Mouse (Mus musculus): ENCODE measurements around the gene Xrra1.

GRCm38 (mm10) chr7:99956095-99956494, 97.2 kb downstream of the Xrra1 start:
- no peak for TF ChIP-seq CTCF (IDR thresholded peaks at IDR 0.05; ENCODE audit: control insufficient read depth, insufficient read depth, insufficient replicate concordance, low read depth, low read length)
- no peak for TF ChIP-seq POLR2A (IDR thresholded peaks at IDR 0.05; ENCODE audit: control insufficient read depth, low read depth, low read length)
